Mouse (Mus musculus): ENCODE results near the gene Phtf2.

The Phtf2 gene

DNA sequence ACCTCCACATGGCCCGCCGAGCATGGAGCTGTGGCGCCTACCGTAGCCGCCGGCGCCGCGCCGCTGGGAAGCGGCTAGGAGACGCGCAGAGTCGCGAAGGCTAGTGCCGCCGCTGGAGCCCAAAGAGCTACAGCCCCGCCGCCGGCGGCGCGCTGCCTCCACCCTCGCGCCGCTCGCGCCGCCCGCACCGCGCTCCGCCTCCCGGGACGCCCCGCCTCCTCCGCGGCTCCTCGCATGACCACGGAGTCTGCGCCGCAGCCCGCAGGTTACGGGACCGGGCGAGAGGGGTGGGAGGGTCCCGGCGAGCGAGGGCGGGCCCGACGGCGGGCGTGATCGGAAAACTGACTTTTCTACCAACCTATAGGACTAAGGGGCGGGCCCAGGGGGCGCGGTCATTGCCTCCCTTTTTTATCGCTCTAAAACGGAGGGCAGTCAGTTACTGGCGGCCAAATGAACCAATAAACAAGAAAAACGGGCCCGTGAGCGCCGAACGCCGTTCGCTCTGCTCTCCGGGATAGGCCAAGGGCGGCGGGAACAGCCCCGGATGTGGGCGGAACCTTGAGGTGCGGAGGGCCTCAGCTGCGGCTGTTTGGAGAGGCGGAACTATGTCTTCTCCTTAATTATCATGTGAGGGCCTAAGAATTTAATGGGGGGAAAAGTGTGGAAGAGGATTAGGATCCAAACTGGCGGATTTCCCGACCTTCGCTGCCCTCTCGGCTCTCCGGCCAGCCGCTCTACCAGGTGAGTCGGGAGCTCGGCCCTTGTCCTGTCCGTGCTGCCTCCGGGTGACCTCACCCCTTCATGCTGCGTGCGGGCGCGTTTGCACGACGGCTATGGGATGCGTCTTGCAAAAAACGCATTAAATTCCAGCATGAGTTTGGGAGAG lies at the start of gene Phtf2, which contains the start of gene Tmem60:
TSS of gene Phtf2 (minus strand) at position 210 of the 886 bp plus-strand sequence.
TSS of gene Tmem60 (plus strand) at position 277 of the 886 bp plus-strand sequence.
- Histone ChIP-seq H3K4me3 (replicated peaks; ENCODE audit: low read length) (peak within 1 kb of the TSS; percentile 96), H3K4me1 (replicated peaks; ENCODE audit: low read depth, low read length) (peaks cover 64% of the 10 kb centered on the region), H3K27me3 (ENCODE audit: insufficient read depth, low read length) (no peaks in the 10 kb centered on the region), H3K36me3 (ENCODE audit: insufficient read depth, low read length) (peaks cover 20% of the 10 kb centered on the region), H3K9me3 (ENCODE audit: low read length) (no peaks in the 10 kb centered on the region)
- TF ChIP-seq NANOG (IDR thresholded peaks at IDR 0.05; ENCODE audit: borderline replicate concordance, low read length) = no peak
- no peak for TF ChIP-seq POU5F1 (IDR thresholded peaks at IDR 0.05; ENCODE audit: borderline replicate concordance, low read length)

DNA sequence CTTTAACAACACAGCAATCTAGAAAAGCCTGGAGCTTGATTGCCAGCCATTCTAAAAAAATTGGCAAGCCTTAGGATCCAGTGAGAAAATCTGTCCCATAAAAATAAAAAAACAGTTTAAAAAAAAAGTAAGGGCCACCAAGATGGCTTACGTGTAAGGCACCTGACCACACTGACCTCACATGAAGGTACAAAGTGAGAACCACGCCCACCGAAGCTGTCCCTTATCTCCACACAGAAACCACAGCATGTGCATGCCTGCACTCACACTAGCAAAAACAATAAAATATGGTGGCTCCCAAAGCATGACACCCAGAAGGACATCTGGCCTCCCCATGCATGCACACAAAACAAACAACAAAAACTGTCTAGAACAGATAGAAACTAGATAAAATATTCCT lies 49.4 kb upstream of the Phtf2 start:
- peaks cover 9% of the 10 kb centered on the region; the same call in 1 of the 2 replicates for H3K36me3 ChIP-seq (ENCODE audit: insufficient read depth, low read length)
- H3K4me3 ChIP-seq (replicated peaks; ENCODE audit: low read length) = no peak overlapping the region
- no peaks in the 10 kb centered on the region for H3K9me3 ChIP-seq (ENCODE audit: low read length)
- TF ChIP-seq NANOG (IDR thresholded peaks at IDR 0.05; ENCODE audit: borderline replicate concordance, low read length) = no peak
- no peak for TF ChIP-seq CTCF (conservative IDR thresholded peaks at IDR 0.05; ENCODE audit: low read length)
- no peak for TF ChIP-seq POU5F1 (IDR thresholded peaks at IDR 0.05; ENCODE audit: borderline replicate concordance, low read length)
- H3K4me1 ChIP-seq (replicated peaks; ENCODE audit: low read depth, low read length) = peaks cover 73% of the 10 kb centered on the region
- no peaks in the 10 kb centered on the region for H3K27me3 ChIP-seq (ENCODE audit: insufficient read depth, low read length)

- peaks cover 6% of the 10 kb centered on the region; the same call in 1 of the 2 replicates for H3K36me3 ChIP-seq (ENCODE audit: insufficient read depth, low read length)
- no peaks in the 10 kb centered on the region for H3K9me3 ChIP-seq (ENCODE audit: low read length)
- TF ChIP-seq CTCF (conservative IDR thresholded peaks at IDR 0.05; ENCODE audit: low read length) (no peak), NANOG (IDR thresholded peaks at IDR 0.05; ENCODE audit: borderline replicate concordance, low read length) (no peak), POU5F1 (IDR thresholded peaks at IDR 0.05; ENCODE audit: borderline replicate concordance, low read length) (no peak)
- H3K27me3 ChIP-seq (ENCODE audit: insufficient read depth, low read length) = no peaks in the 10 kb centered on the region
- peaks cover 64% of the 10 kb centered on the region for H3K4me1 ChIP-seq (replicated peaks; ENCODE audit: low read depth, low read length)
- H3K4me3 ChIP-seq (replicated peaks; ENCODE audit: low read length) = no peak overlapping the region
Measured at GRCm38 (mm10) chr5:20930430-20930829, 48.5 kb upstream of the Phtf2 start.

DNA sequence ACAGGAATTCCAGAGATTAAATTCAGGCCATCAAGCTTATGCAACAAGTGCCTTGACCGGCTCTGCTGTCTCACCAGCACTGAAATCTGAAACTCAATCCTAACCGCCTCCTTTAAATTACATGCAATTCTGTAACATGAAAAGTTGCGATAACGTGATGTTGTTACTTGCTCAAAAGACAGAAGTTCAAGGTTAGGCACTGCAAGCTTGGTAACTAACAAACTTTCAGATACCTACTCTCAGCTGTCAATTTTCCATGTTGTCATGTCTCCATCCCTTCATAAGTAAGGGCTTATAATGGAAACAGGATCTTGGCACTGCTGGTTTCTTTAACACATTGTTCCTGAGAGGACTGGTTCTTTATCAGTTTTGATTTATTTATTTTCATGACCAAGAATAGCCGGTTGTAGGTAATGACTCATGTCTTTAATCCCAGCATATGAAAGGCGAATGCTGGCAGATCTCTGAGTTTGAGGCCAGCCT lies 47.8 kb upstream of the Phtf2 start:
- Histone ChIP-seq H3K9me3 (ENCODE audit: low read length) (no peaks in the 10 kb centered on the region), H3K4me3 (replicated peaks; ENCODE audit: low read length) (no peak overlapping the region), H3K36me3 (ENCODE audit: insufficient read depth, low read length) (peaks cover 6% of the 10 kb centered on the region; the same call in 1 of the 2 replicates), H3K4me1 (replicated peaks; ENCODE audit: low read depth, low read length) (peaks cover 63% of the 10 kb centered on the region), H3K27me3 (ENCODE audit: insufficient read depth, low read length) (no peaks in the 10 kb centered on the region)
- TF ChIP-seq POU5F1 (IDR thresholded peaks at IDR 0.05; ENCODE audit: borderline replicate concordance, low read length) = no peak
- TF ChIP-seq CTCF (conservative IDR thresholded peaks at IDR 0.05; ENCODE audit: low read length) = no peak
- TF ChIP-seq NANOG (IDR thresholded peaks at IDR 0.05; ENCODE audit: borderline replicate concordance, low read length) = no peak

DNA sequence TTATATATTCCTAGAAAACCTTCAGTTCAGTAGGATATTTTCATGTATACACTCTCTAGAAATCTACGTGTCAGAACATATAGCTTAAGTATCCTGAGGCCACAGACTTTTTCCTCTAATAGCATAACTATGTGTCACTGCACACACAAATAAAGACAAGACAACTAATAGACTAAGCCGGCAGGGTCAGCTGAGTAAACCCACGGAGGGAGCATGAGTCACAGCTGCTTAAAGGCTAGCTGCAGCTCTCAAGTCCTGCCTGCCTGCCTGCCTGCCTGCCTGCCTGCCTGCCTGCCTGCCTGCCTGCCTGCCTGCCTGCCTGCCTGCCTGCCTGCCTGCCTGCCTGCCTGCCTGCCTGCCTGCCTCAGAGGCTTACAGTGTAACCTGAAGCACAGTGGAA lies 43.5 kb upstream of the Phtf2 start:
- H3K36me3 ChIP-seq (ENCODE audit: insufficient read depth, low read length) = peaks cover 27% of the 10 kb centered on the region
- peaks cover 34% of the 10 kb centered on the region for H3K4me1 ChIP-seq (replicated peaks; ENCODE audit: low read depth, low read length)
- H3K4me3 ChIP-seq (replicated peaks; ENCODE audit: low read length) = no peak overlapping the region
- no peak for TF ChIP-seq CTCF (conservative IDR thresholded peaks at IDR 0.05; ENCODE audit: low read length)
- TF ChIP-seq POU5F1 (IDR thresholded peaks at IDR 0.05; ENCODE audit: borderline replicate concordance, low read length) = no peak
- no peak for TF ChIP-seq NANOG (IDR thresholded peaks at IDR 0.05; ENCODE audit: borderline replicate concordance, low read length)
- no peaks in the 10 kb centered on the region for H3K27me3 ChIP-seq (ENCODE audit: insufficient read depth, low read length)
- no peaks in the 10 kb centered on the region for H3K9me3 ChIP-seq (ENCODE audit: low read length)

DNA sequence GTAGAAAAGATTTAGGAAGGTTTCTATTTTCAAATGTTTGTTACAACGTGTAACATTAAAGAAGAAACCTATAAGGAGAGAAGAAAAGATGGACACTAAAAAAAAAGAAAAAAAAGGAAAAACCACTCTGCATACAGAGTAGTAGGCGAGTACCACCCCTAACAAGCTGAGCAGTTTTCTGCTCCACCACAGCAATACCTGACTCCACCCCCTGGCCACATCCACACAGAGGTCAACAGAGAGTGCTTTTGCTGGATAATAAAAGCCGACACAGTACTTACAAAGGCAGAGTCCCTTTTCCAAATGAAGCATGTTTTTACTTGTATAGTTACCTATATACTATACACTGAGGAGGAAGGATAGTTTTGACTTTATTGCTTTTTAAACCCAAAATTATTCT lies 42.7 kb upstream of the Phtf2 start:
- Histone ChIP-seq H3K4me1 (replicated peaks; ENCODE audit: low read depth, low read length) (peaks cover 28% of the 10 kb centered on the region), H3K36me3 (ENCODE audit: insufficient read depth, low read length) (peaks cover 30% of the 10 kb centered on the region), H3K4me3 (replicated peaks; ENCODE audit: low read length) (no peak overlapping the region), H3K9me3 (ENCODE audit: low read length) (no peaks in the 10 kb centered on the region), H3K27me3 (ENCODE audit: insufficient read depth, low read length) (no peaks in the 10 kb centered on the region)
- TF ChIP-seq POU5F1 (IDR thresholded peaks at IDR 0.05; ENCODE audit: borderline replicate concordance, low read length) = no peak
- TF ChIP-seq CTCF (conservative IDR thresholded peaks at IDR 0.05; ENCODE audit: low read length) = no peak
- no peak for TF ChIP-seq NANOG (IDR thresholded peaks at IDR 0.05; ENCODE audit: borderline replicate concordance, low read length)

- TF ChIP-seq NANOG (IDR thresholded peaks at IDR 0.05; ENCODE audit: borderline replicate concordance, low read length) (no peak), POU5F1 (IDR thresholded peaks at IDR 0.05; ENCODE audit: borderline replicate concordance, low read length) (no peak), CTCF (conservative IDR thresholded peaks at IDR 0.05; ENCODE audit: low read length) (no peak)
- H3K4me1 ChIP-seq (replicated peaks; ENCODE audit: low read depth, low read length) = peaks cover 16% of the 10 kb centered on the region
- no peak overlapping the region for H3K4me3 ChIP-seq (replicated peaks; ENCODE audit: low read length)
- no peaks in the 10 kb centered on the region for H3K27me3 ChIP-seq (ENCODE audit: insufficient read depth, low read length)
- H3K9me3 ChIP-seq (ENCODE audit: low read length) = no peaks in the 10 kb centered on the region
- H3K36me3 ChIP-seq (ENCODE audit: insufficient read depth, low read length) = peaks cover 37% of the 10 kb centered on the region
Measured at GRCm38 (mm10) chr5:20919566-20919965, 37.6 kb upstream of the Phtf2 start.

GRCm38 (mm10) chr5:20918967-20919366 lies 37.0 kb upstream of the Phtf2 start:
- peaks cover 20% of the 10 kb centered on the region for H3K4me1 ChIP-seq (replicated peaks; ENCODE audit: low read depth, low read length)
- no peak overlapping the region for H3K4me3 ChIP-seq (replicated peaks; ENCODE audit: low read length)
- no peaks in the 10 kb centered on the region for H3K27me3 ChIP-seq (ENCODE audit: insufficient read depth, low read length)
- H3K36me3 ChIP-seq (ENCODE audit: insufficient read depth, low read length) = peaks cover 37% of the 10 kb centered on the region
- no peak for TF ChIP-seq CTCF (conservative IDR thresholded peaks at IDR 0.05; ENCODE audit: low read length)
- no peak for TF ChIP-seq NANOG (IDR thresholded peaks at IDR 0.05; ENCODE audit: borderline replicate concordance, low read length)
- TF ChIP-seq POU5F1 (IDR thresholded peaks at IDR 0.05; ENCODE audit: borderline replicate concordance, low read length) = no peak
- no peaks in the 10 kb centered on the region for H3K9me3 ChIP-seq (ENCODE audit: low read length)

Data from E14TG2a.4 (cell line).